Mouse (Mus musculus) lung, postnatal 10 days (tissue): ENCODE data around the gene Rer1.

Experiments
- DNase-seq: peaks from one replicate; pipeline ENCODE4 v3.0.0; 2021

The Rer1 gene

DNA sequence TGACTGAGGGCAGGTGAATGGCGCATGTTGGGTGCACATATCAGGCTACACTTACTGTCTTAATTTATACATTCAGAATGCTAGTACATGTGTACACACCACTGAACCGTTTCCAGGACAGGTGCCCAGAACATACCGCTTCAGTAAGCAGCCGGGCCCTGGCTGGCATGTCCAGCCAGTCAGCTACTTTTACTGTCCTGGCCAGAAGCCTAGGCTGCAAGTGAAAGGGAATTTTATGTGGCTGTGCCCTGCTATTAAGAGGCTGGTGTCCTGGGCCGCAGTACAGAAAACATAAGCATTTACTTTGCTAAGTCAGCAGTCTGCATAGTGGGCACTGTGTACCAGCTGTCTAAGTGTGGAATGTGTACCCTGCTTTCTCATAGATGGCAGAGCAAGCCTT, 15.3 kb downstream of the Rer1 start:
- no peak for DNase-seq

- no peak for DNase-seq
Observed at GRCm38 (mm10) chr4:155070199-155070598, 16.0 kb downstream of the Rer1 start.

DNA sequence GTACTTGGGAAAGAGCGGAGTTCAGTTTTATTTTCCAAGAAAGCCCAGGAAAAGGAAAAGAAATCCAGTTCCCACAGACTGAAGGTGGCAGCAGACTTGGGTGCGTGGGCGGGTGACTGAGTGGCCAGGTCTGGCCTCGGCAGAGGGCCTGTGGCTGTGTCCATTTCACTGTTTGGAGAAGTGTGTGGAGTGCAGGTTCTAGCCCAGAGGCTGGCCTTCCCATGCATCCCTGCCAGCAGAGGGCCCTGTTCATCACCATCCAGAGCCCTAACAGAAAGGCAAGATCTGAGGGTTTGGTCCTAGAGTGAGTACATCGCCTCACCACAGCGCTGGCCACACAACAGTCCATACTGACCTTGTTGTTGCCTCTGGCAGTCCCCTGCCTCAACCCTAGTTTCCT, 17.0 kb downstream of the Rer1 start:
- peak; percentile 26 for DNase-seq

DNA sequence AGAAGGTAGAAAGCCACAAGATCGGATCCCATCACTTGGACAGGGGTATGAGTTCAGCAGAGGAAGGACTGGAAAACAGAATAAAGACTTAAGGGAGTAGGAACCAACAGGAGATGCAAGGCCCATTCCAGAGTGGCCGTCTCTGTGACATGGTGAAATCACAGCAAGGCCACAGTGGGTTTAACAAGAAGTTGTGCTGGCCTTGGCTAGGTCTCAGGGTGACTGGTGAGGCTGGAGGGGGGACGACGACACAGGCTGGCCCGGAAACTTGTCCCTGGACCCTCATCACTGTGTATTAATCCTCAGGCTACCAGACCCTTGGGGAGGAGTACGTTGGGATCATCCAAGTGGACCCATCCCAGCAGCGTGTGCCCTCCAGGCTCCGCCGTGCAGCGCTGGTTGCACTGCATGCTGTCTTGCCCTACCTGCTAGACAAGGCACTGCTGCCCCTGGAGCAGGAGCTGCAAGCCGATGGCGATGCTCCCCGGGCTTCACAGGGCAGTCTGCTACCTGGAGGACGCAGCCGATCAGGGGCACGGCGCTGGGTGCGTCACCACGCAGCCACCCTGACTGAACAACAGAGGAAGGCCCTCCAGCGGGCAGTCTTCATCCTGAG, 17.7 kb downstream of the Rer1 start:
- DNase-seq = no peak

DNA sequence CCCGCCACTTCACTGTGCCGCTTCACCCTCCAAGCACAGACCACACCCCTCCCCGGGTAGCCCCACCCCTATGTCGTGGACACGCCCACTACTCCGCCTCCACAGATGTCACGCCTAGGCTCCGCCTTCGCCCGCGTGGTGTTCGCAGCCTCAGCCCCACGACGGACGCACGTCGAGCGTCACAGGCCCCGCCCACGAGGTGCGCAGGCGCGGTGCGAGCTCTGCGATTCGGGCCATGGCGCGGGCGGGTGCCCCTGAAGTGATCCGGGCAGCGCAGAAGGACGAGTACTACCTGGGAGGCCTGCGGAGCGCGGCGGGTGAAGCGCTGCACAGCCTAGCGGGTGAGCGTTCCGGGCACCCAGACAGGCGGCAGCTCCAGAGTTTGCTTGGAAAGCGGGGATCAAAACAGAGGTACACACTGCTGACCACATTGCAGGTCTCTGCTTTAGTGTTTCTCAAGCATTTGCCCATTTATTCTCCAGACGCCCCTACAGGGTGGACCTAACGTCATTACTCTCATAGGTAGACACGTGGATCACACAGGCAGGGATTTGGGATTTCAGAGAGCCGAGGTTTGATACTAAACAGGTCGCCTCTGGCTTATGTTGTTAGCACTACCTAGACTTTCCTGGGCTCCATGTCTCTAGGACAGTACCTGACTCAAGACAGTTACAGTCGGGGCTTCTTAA, 19.2 kb downstream of the Rer1 start, which contains the start of gene Pex10:
TSS of gene Pex10 (plus strand) at position 183 of the 689 bp plus-strand sequence.
- peak; percentile 97 for DNase-seq

DNA sequence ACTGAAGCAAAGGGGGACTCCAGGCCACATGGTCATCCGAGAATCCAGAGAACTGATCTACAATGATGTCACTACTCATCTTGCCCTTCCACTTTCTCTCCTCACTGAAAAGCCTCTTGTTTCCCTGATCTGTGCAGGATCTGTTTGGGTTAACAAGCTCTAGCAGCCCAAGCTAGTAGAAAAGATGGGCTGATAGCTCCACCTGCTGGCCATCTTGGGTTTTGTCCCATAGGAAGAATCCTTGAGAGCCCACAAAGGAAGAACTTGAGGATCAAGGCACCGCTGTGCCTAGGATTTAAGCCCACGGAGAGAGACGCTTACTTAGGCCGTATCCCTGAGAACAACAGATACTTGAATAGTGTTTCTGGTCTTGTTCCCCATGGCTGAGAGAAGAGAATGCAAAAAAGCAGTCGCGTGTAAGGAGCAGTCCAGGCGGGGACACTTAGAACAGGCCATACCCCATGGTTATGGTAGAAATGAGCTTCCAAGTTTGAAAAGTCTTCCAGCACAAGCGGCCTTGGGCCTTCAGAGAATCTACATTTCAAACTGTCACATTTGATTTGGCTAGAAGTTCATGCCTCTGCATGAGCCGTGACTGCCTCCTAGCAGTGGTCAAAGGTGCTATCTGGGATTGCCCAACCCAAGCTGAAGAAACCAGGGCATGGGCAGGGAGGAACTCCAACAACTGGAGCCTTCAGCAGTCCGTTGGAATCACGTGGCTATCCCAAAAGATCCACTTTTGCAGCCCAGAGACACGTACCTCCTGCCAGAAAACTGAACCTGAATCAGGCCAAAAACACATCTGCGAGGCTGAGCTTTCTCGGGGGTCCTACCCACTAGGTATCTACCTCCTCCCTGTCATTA, 20.0 kb downstream of the Rer1 start:
- peak; percentile 93 for DNase-seq

DNA sequence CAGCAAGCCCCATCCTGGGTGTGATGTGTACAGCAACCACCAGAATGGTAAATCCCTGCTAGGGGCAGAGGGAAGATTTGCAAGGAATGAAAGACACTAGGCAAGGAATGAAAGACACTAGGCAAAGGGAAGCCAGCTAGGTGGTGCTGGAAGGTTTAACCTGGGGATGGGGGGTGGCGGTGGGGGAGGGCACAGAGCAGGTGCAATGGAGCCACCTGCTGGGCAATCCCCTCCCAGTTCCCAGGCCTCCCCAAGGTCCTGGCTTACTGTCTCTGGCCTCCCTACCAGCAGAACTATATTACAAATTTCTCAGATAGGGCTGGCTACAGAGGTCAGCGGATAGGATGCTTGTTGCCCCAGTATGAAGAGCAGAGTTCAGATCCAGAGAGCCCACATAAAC, 21.7 kb downstream of the Rer1 start:
- no peak for DNase-seq

DNA sequence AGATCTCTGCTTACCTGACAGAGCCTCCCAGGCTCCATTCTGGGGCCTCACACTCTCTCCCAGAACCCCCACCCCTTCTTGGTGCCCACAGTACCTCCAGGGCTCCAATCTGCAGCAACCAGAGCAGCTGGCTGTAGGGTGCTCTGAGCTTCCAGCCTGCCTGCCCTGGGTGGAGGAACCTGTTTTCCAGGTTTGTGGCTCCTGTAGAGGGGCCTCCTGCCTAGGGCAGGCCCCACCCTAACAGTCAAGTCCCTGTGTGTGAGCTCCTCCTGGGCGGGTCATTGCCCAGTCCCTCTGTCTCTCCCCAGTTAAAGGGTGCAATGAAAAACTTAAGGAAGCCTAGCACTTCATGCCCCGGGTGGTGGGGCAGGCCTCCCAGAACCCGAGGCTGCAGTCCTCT, 22.3 kb downstream of the Rer1 start:
- peak; percentile 62 for DNase-seq

- no peak for DNase-seq
Observed at GRCm38 (mm10) chr4:155058325-155058724, 27.9 kb downstream of the Rer1 start.

GRCm38 (mm10) chr4:155056724-155057123, 29.5 kb downstream of the Rer1 start, which contains the start of gene Plch2:
TSS of gene Plch2 (minus strand) at chr4:155056784.
- DNase-seq = no peak

GRCm38 (mm10) chr4:155050116-155050515, 36.1 kb downstream of the Rer1 start:
- DNase-seq = no peak

- no peak for DNase-seq
Observed at GRCm38 (mm10) chr4:155046636-155047035, 39.5 kb downstream of the Rer1 start.

DNA sequence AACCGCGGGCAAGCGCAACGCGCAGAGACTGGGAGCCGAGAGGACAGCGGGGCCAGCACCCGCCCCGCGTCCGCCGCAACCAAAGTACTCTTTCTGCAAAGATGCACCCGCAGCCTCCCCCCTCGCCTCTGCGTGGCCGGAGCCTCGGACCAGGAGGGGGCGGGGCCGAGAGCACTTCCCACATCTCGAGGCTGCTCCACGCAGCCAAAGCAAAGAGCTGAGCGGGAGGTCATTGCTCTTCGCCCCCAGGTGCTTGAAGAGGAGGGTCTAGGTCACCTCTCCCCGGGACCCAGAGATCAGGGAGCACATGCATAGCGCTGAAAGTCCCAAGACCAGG, 42.9 kb downstream of the Rer1 start:
- DNase-seq = no peak

DNA sequence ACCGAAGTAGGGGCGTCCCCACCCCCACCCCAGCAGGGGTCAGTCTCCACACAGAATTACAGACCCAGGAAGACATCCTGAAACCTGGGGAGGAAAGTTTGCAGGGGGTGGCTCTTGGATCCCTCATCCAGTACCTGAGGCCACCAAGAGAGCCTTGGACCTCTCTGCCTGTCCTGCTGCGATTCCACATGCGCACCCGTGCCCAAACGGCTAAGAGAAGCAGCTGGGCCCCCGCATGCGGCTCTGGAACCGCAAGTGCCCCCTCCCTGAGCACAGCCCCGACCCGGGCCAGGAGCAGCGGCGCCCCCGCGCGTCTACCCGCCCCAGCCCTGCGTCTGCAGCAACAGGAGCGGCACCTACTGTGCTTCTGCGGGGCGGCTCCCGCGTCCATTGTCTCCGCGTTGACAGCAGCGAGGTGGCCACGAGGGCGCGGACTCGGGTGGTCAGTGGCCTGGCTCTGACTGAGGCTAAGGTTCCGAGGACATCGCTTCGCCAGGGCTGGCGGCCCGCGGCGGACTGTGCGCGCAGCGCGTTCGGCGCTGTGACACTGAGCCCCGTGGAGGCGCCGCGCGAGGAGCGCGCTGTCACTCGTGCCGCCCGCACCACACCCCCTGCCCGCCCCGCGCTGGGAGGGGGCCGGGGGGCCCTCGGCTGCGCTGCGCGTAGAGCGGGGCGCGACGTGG, 43.4 kb downstream of the Rer1 start:
- DNase-seq = no peak

DNA sequence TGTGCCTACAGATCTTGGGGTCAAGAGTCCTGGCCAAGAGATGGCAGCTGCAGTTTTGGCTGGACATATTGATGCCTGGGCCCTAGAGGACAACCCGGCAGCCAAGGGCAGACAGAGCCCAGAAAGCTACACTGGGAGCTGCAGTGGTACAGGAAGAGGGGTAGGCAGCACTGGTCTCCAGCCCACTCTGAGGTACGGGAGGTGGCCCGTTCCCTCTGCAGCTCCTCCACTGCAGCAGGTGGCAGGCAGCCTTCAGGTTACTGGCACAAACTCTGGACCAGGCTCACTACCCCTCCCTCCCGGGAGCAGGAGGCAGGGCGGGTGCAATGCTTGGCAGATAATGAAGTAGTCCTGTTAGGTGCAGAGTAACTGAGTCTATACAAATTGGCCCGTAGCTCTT, 45.5 kb downstream of the Rer1 start:
- DNase-seq = no peak

DNA sequence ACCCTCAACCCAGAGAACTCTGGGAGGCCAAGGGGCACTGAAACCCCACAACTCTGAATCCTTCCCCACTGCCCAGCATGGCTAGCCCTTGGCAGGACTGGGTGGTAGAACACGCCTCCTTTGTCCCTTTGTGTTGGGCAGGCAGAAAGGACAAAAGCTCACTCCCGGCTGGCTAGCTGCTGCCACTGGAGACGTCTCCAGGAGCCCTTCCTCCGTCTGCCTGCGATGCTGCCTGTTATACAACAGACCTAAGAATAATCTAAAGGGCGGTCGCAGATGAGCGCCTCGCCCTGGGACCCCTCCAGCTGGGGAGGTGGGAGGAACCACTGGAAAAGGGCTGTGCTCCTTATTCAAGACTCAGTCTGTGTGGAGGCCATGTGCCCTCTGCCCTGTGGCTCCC, 46.0 kb downstream of the Rer1 start:
- DNase-seq = no peak

GRCm38 (mm10) chr4:155034787-155035186, 51.4 kb downstream of the Rer1 start:
- no peak for DNase-seq

- DNase-seq = no peak
Observed at GRCm38 (mm10) chr4:155034202-155034601, 52.0 kb downstream of the Rer1 start.

- DNase-seq = no peak
Observed at GRCm38 (mm10) chr4:155033115-155033514, 53.1 kb downstream of the Rer1 start.

DNA sequence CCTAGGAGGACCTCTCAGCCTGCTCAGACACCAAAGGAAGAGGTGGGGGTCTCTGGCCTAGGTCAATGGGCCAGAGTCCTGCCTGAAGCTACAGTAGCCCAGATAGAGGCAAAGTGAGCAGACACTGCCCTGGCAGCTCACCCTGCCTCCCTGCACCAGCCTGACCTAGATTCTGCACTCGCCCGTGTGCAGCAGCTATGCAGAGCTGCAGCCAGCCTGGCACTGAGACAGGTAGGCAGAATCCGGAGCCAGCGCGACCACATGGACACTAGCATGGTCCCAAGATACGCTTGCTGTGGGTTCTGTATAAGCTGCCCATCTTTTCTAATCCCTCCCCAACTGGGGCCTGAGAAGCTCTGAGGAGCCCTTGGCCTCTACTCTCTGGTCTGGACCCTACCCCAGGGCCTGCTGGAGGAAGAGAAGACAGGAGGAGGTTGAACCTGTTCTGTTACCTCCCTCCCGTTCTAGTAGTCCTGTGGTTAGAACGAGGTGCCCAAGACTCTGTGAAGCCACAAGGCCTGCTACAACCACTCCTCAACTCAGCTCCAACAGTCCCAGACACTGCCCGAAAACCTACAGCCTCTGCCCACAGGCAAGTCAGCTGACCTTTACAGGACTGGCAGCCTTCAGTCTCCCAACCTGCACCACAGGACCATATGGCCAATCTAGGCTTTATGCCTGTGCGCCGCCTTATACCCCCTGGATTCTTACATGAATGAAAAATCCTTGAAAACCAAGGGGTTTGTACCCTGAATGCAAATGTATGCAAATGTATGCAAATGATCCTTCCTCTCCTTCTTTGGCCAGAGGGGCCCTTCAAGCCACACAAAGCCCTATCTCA, 61.8 kb downstream of the Rer1 start:
- DNase-seq = no peak
